Mouse (Mus musculus) embryo, embryonic 11 days (tissue): ENCODE data around the gene A26c2.

ENCODE experiments used
- DNase-seq: peaks from one replicate; pipeline ENCODE4 v3.0.0-alpha.2; 2015

Gene A26c2

GRCm38 (mm10) chr7:62823573-62823972 lies at the start of gene A26c2:
A26c2 (minus strand) TSS chr7:62823673.
- DNase-seq: no peak

- no peak for DNase-seq
Observed at GRCm38 (mm10) chr7:62851471-62851870, 28.0 kb upstream of the A26c2 start.
